Mouse (Mus musculus) thymus, adult 18-20 months (tissue): Measurements from ENCODE around the gene Bank1.

Source experiments
- DNase-seq, 2 experiments: peaks; one replicate each; pipeline ENCODE4 v3.0.0; 2022; ENCODE audit warnings: mixed read lengths in 2 of 2

Gene Bank1

GRCm38 (mm10) chr3:136100292-136100691, 225.6 kb downstream of the Bank1 start:
- peak in 1 of 2 experiments; percentile 6 for DNase-seq

GRCm38 (mm10) chr3:136086948-136087660, 238.8 kb downstream of the Bank1 start:
- DNase-seq = no peak

DNA sequence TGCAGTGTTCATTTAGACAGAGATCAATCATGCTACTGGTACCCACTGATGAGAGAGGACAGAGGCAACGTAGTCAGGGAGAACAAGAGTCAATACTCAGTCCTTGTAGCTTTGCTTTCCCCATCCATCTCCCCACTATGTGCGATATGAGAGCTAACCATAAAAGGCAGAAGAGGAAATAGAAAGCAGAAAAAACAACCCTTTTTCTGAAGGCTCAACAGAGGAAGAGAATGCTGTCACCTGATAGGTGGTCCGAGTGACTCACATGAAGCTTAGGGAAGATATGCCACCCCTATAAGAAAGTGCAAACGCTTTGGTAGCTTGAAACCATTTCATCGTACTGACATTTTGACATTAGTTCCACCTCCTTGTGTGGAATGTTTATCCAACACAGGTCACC, 239.4 kb downstream of the Bank1 start:
- no peak for DNase-seq

GRCm38 (mm10) chr3:136085077-136085476, 240.8 kb downstream of the Bank1 start:
- DNase-seq = no peak

DNA sequence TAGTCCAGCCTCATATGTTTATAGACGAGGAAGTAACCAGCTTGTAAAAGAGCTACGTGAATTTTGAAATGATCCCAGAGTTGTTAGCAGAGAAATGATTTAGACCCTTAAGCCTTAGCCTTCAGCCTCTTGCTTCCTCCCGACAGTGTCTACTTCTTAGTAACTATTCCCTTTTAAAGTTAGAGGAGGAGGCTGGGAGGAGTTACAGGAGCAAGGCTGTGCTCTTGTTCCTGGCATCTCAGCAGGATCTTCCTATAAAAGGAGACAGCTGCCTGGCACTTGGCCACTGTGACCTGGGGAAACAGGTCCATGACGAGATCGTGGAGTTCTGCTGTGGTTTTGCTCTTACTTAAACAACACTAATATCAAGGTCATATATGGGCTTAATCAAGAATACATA, 241.8 kb downstream of the Bank1 start:
- DNase-seq = no peak

- no peak for DNase-seq
Measured at GRCm38 (mm10) chr3:136081264-136081663, 244.6 kb downstream of the Bank1 start.

GRCm38 (mm10) chr3:136078535-136078934, 247.3 kb downstream of the Bank1 start:
- DNase-seq = no peak

DNA sequence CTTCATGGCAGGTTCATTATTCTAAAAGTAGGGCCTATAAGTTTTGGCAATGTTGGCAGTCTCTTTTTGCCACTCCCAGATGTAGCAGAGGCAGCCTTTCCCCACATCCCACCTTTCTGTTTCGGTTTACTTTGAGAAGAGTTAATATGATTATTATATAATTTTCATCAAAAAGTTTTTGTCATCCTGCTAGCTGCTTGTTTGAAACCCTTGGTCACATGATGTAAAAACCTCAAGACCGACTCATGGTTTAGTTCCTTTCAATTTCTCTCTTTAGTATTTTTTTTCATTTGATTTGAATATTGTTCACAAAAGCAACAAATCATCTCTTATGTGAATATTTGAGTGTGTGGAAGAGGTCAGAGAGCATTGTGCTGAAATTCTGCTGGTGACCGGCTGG, 255.5 kb downstream of the Bank1 start:
- no peak for DNase-seq

DNA sequence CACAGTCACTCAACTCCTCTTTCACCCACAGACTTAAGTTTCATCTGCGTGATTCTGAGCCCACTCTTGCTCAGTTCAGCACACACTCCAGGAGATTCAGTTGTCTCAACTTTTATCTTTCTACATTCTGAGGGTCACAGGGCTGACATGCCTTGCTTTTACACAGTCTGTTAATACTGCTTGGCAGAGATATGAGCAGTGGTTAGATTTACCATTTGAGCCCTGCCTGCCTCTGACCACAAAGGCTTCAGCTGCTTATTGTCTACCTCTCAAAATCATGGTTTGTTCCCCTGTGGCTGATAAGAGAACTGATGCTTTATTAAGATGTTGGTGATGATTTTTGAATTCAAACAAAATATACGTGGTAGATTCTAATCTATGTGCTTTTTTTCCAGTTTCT, 264.0 kb downstream of the Bank1 start:
- DNase-seq = no peak

- DNase-seq = no peak
Measured at GRCm38 (mm10) chr3:136050635-136051034, 275.2 kb downstream of the Bank1 start.

- no peak for DNase-seq
Measured at GRCm38 (mm10) chr3:136050215-136050614, 275.7 kb downstream of the Bank1 start.

GRCm38 (mm10) chr3:136048026-136048425, 277.8 kb downstream of the Bank1 start:
- DNase-seq = no peak

DNA sequence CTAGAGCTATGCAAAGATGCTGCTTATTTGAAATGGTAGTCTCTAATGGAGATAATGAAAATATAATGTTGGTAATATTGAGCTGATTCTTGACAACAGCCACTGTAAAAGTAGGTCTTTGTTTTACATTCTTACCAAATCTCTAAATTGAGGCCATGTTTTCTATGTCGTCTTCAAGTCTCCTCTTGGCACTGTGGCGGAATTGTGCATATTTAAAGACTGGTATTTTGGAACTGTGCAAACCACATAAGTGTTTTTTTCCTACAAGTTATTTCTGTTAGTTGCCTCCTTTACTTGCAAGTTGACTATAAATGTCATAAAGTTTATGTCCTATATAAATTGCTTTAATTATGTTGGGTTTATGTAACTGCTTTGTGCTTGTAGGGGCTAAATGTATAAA, 280.5 kb downstream of the Bank1 start:
- no peak for DNase-seq

DNA sequence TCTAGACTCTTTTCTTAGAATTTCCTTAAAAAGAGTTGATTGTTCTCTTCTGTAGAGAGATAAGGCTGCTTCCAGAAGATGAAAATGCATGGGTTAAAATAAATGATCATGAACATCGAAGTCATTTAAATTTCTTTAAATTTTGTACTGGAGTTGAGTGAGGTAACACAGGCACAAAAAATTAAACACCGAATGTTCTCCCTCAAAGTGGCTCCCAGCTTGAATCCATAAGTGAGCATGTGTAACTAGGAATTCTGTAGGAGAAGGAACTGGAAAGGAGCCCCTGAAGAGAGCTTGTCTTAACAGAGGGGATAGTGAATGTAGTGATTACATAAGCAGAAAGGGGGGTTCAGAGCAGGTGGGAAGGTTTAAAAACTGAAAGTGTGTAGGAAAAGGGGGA, 285.8 kb downstream of the Bank1 start:
- DNase-seq = no peak

DNA sequence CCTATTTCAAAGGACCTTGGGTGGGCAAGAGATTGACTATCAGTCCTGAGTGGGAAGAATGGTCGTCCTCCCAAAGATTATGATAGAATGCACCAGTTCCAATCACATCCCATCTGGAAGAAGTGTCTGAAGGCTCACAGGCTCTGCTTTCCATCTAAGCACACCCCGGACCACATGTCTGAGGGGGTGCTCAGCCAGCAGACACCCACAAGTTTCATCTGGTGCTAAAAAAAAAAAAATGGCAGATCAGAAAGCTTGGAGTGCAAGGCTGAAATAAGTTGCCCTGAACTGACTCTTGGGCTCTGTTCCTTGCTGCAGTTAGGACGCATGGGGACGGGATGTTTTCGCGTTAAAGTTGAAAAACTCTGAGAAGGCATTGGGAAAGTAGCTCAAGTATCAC, 286.4 kb downstream of the Bank1 start:
- DNase-seq = no peak

- DNase-seq = no peak
Measured at GRCm38 (mm10) chr3:136037254-136037653, 288.6 kb downstream of the Bank1 start.

GRCm38 (mm10) chr3:136035784-136036183, 290.1 kb downstream of the Bank1 start:
- no peak for DNase-seq

GRCm38 (mm10) chr3:136024876-136025275, 301.0 kb downstream of the Bank1 start:
- DNase-seq = no peak

DNA sequence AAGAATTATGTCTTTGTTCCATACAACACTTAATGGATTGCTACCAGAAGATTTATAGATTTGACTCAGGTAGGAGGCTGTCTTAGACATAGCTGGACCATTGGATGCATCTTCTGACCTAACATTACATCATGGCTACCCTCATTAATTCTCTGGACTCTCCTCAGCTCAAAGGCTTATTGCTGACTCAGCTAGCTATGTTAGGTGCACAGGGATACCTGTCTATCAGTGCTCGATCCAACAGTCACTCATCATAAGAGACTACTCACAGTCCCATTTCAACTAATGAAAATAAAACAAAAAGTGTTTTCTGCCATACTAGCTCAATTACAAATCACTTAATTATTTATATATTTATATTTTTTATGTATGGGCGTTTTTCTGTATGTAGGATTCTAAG, 308.3 kb downstream of the Bank1 start:
- DNase-seq = no peak

DNA sequence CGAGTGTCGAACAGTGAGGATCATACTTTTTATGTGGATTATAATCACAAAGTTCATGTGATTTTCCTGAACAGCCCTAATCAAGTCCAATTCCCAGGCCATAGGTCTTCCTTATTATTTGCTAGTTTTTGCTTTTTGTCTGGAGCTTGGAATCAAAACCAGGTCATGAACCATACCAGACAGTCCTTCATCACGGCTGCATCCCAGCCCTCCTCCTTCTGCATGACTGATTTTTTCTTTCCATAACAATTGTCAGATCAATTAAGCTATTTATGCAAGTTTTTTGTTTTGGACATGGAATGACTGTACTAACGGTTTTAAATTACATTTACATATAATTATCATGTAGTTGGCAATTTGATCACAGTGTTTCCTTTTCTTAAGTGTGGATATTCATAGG, 315.2 kb downstream of the Bank1 start:
- no peak for DNase-seq

GRCm38 (mm10) chr3:136007846-136008245, 318.0 kb downstream of the Bank1 start:
- no peak for DNase-seq

DNA sequence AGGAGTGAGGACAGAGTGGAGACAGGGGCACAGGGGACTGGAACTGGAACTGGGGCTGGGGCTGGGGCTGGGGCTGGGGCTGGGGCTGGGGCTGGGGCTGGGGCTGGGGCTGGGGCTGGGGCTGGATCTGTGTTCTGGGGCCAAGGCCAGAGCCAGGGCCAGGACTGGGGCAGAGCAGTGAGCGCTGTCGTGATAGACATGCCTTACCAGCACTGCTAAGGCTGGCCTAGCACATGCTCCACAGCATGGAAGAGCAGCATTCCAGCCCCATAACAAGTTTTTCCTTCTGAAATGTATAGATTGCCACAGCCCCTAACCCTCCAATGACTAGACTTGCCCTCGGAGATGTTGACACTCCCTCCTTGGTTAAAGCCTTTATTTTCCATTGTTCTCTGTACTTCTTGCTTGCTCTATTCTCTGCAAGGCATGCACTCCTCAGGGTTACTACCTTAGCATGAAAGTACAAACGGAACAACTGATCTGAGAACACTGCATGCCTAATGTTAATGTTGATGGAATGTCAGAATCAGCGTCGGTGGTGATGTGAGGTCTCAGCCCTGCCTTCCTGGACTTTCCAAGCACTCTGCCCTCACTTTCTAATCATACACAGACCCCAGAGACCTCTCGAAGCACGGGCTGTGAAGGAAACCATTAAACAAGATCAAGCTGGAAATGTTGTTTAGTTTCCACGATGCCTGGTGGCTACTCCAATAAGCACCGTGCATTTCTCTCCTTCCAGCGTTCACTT, 318.6 kb downstream of the Bank1 start:
- DNase-seq = no peak
